Mouse (Mus musculus): ENCODE data around the gene AI661453.

AI661453 gene

GRCm38 (mm10) chr17:47511111-47512020 lies 75.0 kb downstream of the AI661453 start:
- no peak for TF ChIP-seq POU5F1 (IDR thresholded peaks at IDR 0.05; ENCODE audit: borderline replicate concordance, low read length)
- TF ChIP-seq NANOG (IDR thresholded peaks at IDR 0.05; ENCODE audit: borderline replicate concordance, low read length) = peak; percentile 38; the same call in 1 of the 2 replicates
- peak; percentile 92 for TF ChIP-seq CTCF (conservative IDR thresholded peaks at IDR 0.05; ENCODE audit: low read length)
- Histone ChIP-seq H3K27me3 (ENCODE audit: insufficient read depth, low read length) (no peaks in the 10 kb centered on the region), H3K36me3 (ENCODE audit: insufficient read depth, low read length) (peaks cover 13% of the 10 kb centered on the region; the same call in 1 of the 2 replicates), H3K4me3 (replicated peaks; ENCODE audit: low read length) (peak overlapping the region; percentile 79), H3K4me1 (replicated peaks; ENCODE audit: low read depth, low read length) (peaks cover 89% of the 10 kb centered on the region), H3K9me3 (ENCODE audit: low read length) (no peaks in the 10 kb centered on the region)

GRCm38 (mm10) chr17:47512956-47513775 lies 76.8 kb downstream of the AI661453 start:
- Histone ChIP-seq H3K9me3 (ENCODE audit: low read length) (no peaks in the 10 kb centered on the region), H3K27me3 (ENCODE audit: insufficient read depth, low read length) (no peaks in the 10 kb centered on the region), H3K4me1 (replicated peaks; ENCODE audit: low read depth, low read length) (peaks cover 87% of the 10 kb centered on the region), H3K4me3 (replicated peaks; ENCODE audit: low read length) (peak overlapping the region; percentile 79), H3K36me3 (ENCODE audit: insufficient read depth, low read length) (peaks cover 13% of the 10 kb centered on the region; the same call in 1 of the 2 replicates)
- TF ChIP-seq NANOG (IDR thresholded peaks at IDR 0.05; ENCODE audit: borderline replicate concordance, low read length) (no peak), POU5F1 (IDR thresholded peaks at IDR 0.05; ENCODE audit: borderline replicate concordance, low read length) (no peak), CTCF (conservative IDR thresholded peaks at IDR 0.05; ENCODE audit: low read length) (no peak)

- H3K27me3 ChIP-seq (ENCODE audit: insufficient read depth, low read length) = no peaks in the 10 kb centered on the region
- H3K9me3 ChIP-seq (ENCODE audit: low read length) = no peaks in the 10 kb centered on the region
- H3K36me3 ChIP-seq (ENCODE audit: insufficient read depth, low read length) = peaks cover 13% of the 10 kb centered on the region; the same call in 1 of the 2 replicates
- peak overlapping the region; percentile 39 for H3K4me3 ChIP-seq (replicated peaks; ENCODE audit: low read length)
- peaks cover 90% of the 10 kb centered on the region for H3K4me1 ChIP-seq (replicated peaks; ENCODE audit: low read depth, low read length)
- no peak for TF ChIP-seq CTCF (conservative IDR thresholded peaks at IDR 0.05; ENCODE audit: low read length)
- TF ChIP-seq POU5F1 (IDR thresholded peaks at IDR 0.05; ENCODE audit: borderline replicate concordance, low read length) = no peak
- no peak for TF ChIP-seq NANOG (IDR thresholded peaks at IDR 0.05; ENCODE audit: borderline replicate concordance, low read length)
Observed at GRCm38 (mm10) chr17:47515180-47515844, 78.9 kb downstream of the AI661453 start.

GRCm38 (mm10) chr17:47516232-47516631 lies 79.8 kb downstream of the AI661453 start:
- Histone ChIP-seq H3K4me1 (replicated peaks; ENCODE audit: low read depth, low read length) (peaks cover 93% of the 10 kb centered on the region), H3K27me3 (ENCODE audit: insufficient read depth, low read length) (no peaks in the 10 kb centered on the region), H3K36me3 (ENCODE audit: insufficient read depth, low read length) (peaks cover 13% of the 10 kb centered on the region; the same call in 1 of the 2 replicates), H3K9me3 (ENCODE audit: low read length) (no peaks in the 10 kb centered on the region), H3K4me3 (replicated peaks; ENCODE audit: low read length) (no peak overlapping the region)
- TF ChIP-seq NANOG (IDR thresholded peaks at IDR 0.05; ENCODE audit: borderline replicate concordance, low read length) (no peak), CTCF (conservative IDR thresholded peaks at IDR 0.05; ENCODE audit: low read length) (peak; percentile 69)

- TF ChIP-seq POU5F1 (IDR thresholded peaks at IDR 0.05; ENCODE audit: borderline replicate concordance, low read length) (no peak), CTCF (conservative IDR thresholded peaks at IDR 0.05; ENCODE audit: low read length) (no peak), NANOG (IDR thresholded peaks at IDR 0.05; ENCODE audit: borderline replicate concordance, low read length) (no peak)
- peaks cover 13% of the 10 kb centered on the region; the same call in 1 of the 2 replicates for H3K36me3 ChIP-seq (ENCODE audit: insufficient read depth, low read length)
- no peaks in the 10 kb centered on the region for H3K9me3 ChIP-seq (ENCODE audit: low read length)
- H3K4me1 ChIP-seq (replicated peaks; ENCODE audit: low read depth, low read length) = peaks cover 91% of the 10 kb centered on the region
- H3K4me3 ChIP-seq (replicated peaks; ENCODE audit: low read length) = peak overlapping the region; percentile 51
- no peaks in the 10 kb centered on the region for H3K27me3 ChIP-seq (ENCODE audit: insufficient read depth, low read length)
Observed at GRCm38 (mm10) chr17:47518205-47518604, 81.8 kb downstream of the AI661453 start.
